23 mouse cellular contexts compared by ENCODE assay signal in genomic region chr6:101299434-101299833, GRCm38 (mm10).
"Had no signal": no experiment of that assay in that cellular context is flagged by ENCODE, and none has a peak within 500 bp of the region (broad histone marks: within the 10 kb centered on the region; RNA-seq: fewer than 3 reads in every experiment).

No protein-coding gene starts in this region.

- H3K27me3 ChIP-seq: kidney, embryonic 15.5 days; limb, embryonic 12.5 days; limb, embryonic 15.5 days; liver, embryonic 13.5 days; lung, embryonic 15.5 days; midbrain, embryonic 12.5 days; midbrain, embryonic 15.5 days; neural tube, embryonic 15.5 days; stomach, embryonic 15.5 days had no signal

- H3K4me3 ChIP-seq: kidney, embryonic 15.5 days; layer of hippocampus, adult 2 months; limb, embryonic 12.5 days; limb, embryonic 15.5 days; liver, embryonic 13.5 days; lung, embryonic 15.5 days; midbrain, embryonic 12.5 days; midbrain, embryonic 15.5 days; neural tube, embryonic 12.5 days; neural tube, embryonic 15.5 days; stomach, embryonic 15.5 days had no signal

- DNase-seq: kidney, adult 8-10 months; kidney, postnatal 25 days; layer of hippocampus, adult 9-11 months; left cerebral cortex, postnatal 4 days; liver, embryonic 13.5 days; lung, adult 18-20 months; lung, postnatal 10 days; lung, postnatal 36 days; retina, postnatal 1 day; right cerebral cortex, postnatal 25 days; spleen, adult 18-20 months; thymus, postnatal 25 days had no signal

- H3K36me3 ChIP-seq: kidney, embryonic 15.5 days; limb, embryonic 12.5 days; limb, embryonic 15.5 days; liver, embryonic 13.5 days; lung, embryonic 15.5 days; midbrain, embryonic 12.5 days; midbrain, embryonic 15.5 days; neural tube, embryonic 12.5 days; neural tube, embryonic 15.5 days; stomach, embryonic 15.5 days had no signal

- H3K4me1 ChIP-seq: lung, embryonic 15.5 days; midbrain, embryonic 12.5 days; midbrain, embryonic 15.5 days had no signal

- H3K9me3 ChIP-seq: kidney, embryonic 15.5 days; limb, embryonic 12.5 days; limb, embryonic 15.5 days; lung, embryonic 15.5 days; midbrain, embryonic 12.5 days; midbrain, embryonic 15.5 days; neural tube, embryonic 12.5 days; neural tube, embryonic 15.5 days; stomach, embryonic 15.5 days had no signal

- H3K9ac ChIP-seq: kidney, embryonic 15.5 days; limb, embryonic 12.5 days; limb, embryonic 15.5 days; liver, embryonic 13.5 days; lung, embryonic 15.5 days; midbrain, embryonic 12.5 days; midbrain, embryonic 15.5 days; neural tube, embryonic 12.5 days; neural tube, embryonic 15.5 days; stomach, embryonic 15.5 days had no signal

- ATAC-seq: intestine, postnatal 0 days; midbrain, embryonic 15.5 days had no signal

- H3K27ac ChIP-seq: kidney, embryonic 15.5 days; layer of hippocampus, adult 2 months; limb, embryonic 12.5 days; limb, embryonic 15.5 days; liver, embryonic 13.5 days; lung, embryonic 15.5 days; midbrain, embryonic 12.5 days; midbrain, embryonic 15.5 days; neural tube, embryonic 12.5 days; neural tube, embryonic 15.5 days; stomach, embryonic 15.5 days had no signal

- H3K4me2 ChIP-seq: kidney, embryonic 15.5 days; limb, embryonic 12.5 days; limb, embryonic 15.5 days; liver, embryonic 13.5 days; lung, embryonic 15.5 days; midbrain, embryonic 12.5 days; midbrain, embryonic 15.5 days; neural tube, embryonic 12.5 days; neural tube, embryonic 15.5 days; stomach, embryonic 15.5 days had no signal
